Mouse (Mus musculus): ENCODE measurements at regions not wholly inside any gene's neighbourhood (a gene's known extent, or its start where the extent isn't known, plus 50 kb on each side); places are given as distances from the start of the nearest gene placed in this dataset.

DNA sequence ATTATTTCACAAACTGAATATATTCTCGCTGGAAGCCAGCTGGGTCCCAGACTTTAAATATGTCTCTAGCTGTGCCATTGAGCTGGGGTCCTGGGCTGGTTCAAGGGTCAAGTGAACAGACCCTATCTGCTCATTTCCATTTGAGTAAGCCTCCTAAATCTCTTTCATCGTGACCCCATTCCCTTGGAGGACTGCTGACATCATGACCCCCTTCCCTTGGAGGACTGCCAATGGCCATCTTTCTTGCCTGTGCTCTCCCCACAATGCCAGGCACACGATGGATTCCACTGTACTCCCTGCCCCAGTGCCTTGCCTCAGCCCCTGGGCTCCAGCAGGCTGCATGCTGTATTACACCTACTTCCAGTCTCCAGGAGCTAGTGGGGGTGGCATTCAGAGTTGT is 106.5 kb upstream of the Tcerg1l start:
- Histone ChIP-seq H3K27me3 (ENCODE audit: insufficient read depth, low read length) (no peaks in the 10 kb centered on the region), H3K4me2 (ENCODE audit: low read depth, low read length, poor library complexity, severe bottlenecking) (no peak overlapping the region), H3K36me3 (ENCODE audit: insufficient read depth, low read length) (no peaks in the 10 kb centered on the region), H3K9me3 (ENCODE audit: low read length) (peaks cover 4% of the 10 kb centered on the region; the same call in 1 of the 2 replicates), H3K4me3 (ENCODE audit: low read depth, low read length) (no peak overlapping the region), H3K4me1 (ENCODE audit: insufficient read depth, low read length) (no peaks in the 10 kb centered on the region), H3K27ac (ENCODE audit: low read depth, low read length) (no peak overlapping the region), H3K9ac (replicated peaks; ENCODE audit: low read length, poor library complexity, severe bottlenecking) (no peak overlapping the region)
- WGBS: 41% methylated on average over 3 of the region's 3 CpGs
- DNase-seq (ENCODE audit: low spot score) (no peak), ATAC-seq (ENCODE audit: low FRiP score) (no peak)
- TF ChIP-seq CTCF (IDR thresholded peaks at IDR 0.05): no peak

DNA sequence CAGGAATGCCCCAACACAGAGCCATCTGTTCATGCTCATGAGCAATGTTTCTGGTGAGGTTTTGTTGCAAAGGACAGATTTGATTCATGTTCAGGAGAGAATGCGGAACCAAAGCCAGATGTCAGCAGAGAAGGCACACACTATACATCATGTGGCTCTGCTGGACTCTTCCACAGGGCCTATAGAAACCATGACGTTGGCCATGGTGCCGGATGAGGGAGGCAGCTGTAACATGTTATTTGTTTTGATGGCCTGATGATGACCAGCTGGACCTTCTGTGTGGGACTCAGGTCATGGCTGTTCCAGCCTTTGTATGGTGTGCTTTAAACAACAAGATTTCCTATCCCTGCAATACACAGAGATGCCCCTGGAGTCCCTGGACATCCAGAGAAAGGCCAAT is 105.5 kb upstream of the Tcerg1l start:
- no peak for ATAC-seq (ENCODE audit: low FRiP score)
- no peak overlapping the region for H3K9ac ChIP-seq (replicated peaks; ENCODE audit: low read length, poor library complexity, severe bottlenecking)
- 83% methylated on average over 3 of the region's 3 CpGs for WGBS
- no peaks in the 10 kb centered on the region for H3K36me3 ChIP-seq (ENCODE audit: insufficient read depth, low read length)
- H3K4me1 ChIP-seq (ENCODE audit: insufficient read depth, low read length): no peaks in the 10 kb centered on the region
- TF ChIP-seq CTCF (IDR thresholded peaks at IDR 0.05): no peak
- H3K4me3 ChIP-seq (ENCODE audit: low read depth, low read length): no peak overlapping the region
- H3K4me2 ChIP-seq (ENCODE audit: low read depth, low read length, poor library complexity, severe bottlenecking): no peak overlapping the region
- no peak overlapping the region for H3K27ac ChIP-seq (ENCODE audit: low read depth, low read length)
- H3K9me3 ChIP-seq (ENCODE audit: low read length): peaks cover 4% of the 10 kb centered on the region; the same call in 1 of the 2 replicates
- no peak for DNase-seq (ENCODE audit: low spot score)
- H3K27me3 ChIP-seq (ENCODE audit: insufficient read depth, low read length): no peaks in the 10 kb centered on the region

- TF ChIP-seq CTCF (IDR thresholded peaks at IDR 0.05): no peak
- no peak overlapping the region for H3K4me2 ChIP-seq (ENCODE audit: low read depth, low read length, poor library complexity, severe bottlenecking)
These were observed 104.0 kb upstream of the Tcerg1l start for GRCm38 (mm10) chr7:138501347-138502014.

GRCm38 (mm10) chr7:138497771-138498170 is 100.2 kb upstream of the Tcerg1l start:
- ATAC-seq (ENCODE audit: low FRiP score) (no peak), DNase-seq (ENCODE audit: low spot score) (no peak)
- H3K4me3 ChIP-seq (ENCODE audit: low read depth, low read length): no peak overlapping the region
- H3K27ac ChIP-seq (ENCODE audit: low read depth, low read length): no peak overlapping the region
- H3K4me2 ChIP-seq (ENCODE audit: low read depth, low read length, poor library complexity, severe bottlenecking): no peak overlapping the region
- 76% methylated on average over 2 of the region's 2 CpGs for WGBS
- no peaks in the 10 kb centered on the region for H3K9me3 ChIP-seq (ENCODE audit: low read length)
- H3K36me3 ChIP-seq (ENCODE audit: insufficient read depth, low read length): no peaks in the 10 kb centered on the region
- H3K9ac ChIP-seq (replicated peaks; ENCODE audit: low read length, poor library complexity, severe bottlenecking): no peak overlapping the region
- H3K27me3 ChIP-seq (ENCODE audit: insufficient read depth, low read length): no peaks in the 10 kb centered on the region
- no peaks in the 10 kb centered on the region for H3K4me1 ChIP-seq (ENCODE audit: insufficient read depth, low read length)
- TF ChIP-seq CTCF (IDR thresholded peaks at IDR 0.05): no peak

More at GRCm38 (mm10) chr7:138501347-138502014, 104.0 kb upstream of the Tcerg1l start:
- Histone ChIP-seq H3K9ac (replicated peaks; ENCODE audit: low read length, poor library complexity, severe bottlenecking) (no peak overlapping the region), H3K9me3 (ENCODE audit: low read length) (no peaks in the 10 kb centered on the region), H3K4me1 (ENCODE audit: insufficient read depth, low read length) (no peaks in the 10 kb centered on the region), H3K27ac (ENCODE audit: low read depth, low read length) (no peak overlapping the region), H3K4me3 (ENCODE audit: low read depth, low read length) (no peak overlapping the region), H3K27me3 (ENCODE audit: insufficient read depth, low read length) (no peaks in the 10 kb centered on the region), H3K36me3 (ENCODE audit: insufficient read depth, low read length) (no peaks in the 10 kb centered on the region)
- DNase-seq (ENCODE audit: low spot score) (peak; percentile 39), ATAC-seq (ENCODE audit: low FRiP score) (no peak)
- WGBS: 35% methylated on average over 14 of the region's 14 CpGs

GRCm38 (mm10) chr7:138497202-138497601 is 99.7 kb upstream of the Tcerg1l start:
- H3K4me3 ChIP-seq (ENCODE audit: low read depth, low read length): no peak overlapping the region
- H3K27me3 ChIP-seq (ENCODE audit: insufficient read depth, low read length): no peaks in the 10 kb centered on the region
- TF ChIP-seq CTCF (IDR thresholded peaks at IDR 0.05): peak; percentile 44
- no peak overlapping the region for H3K9ac ChIP-seq (replicated peaks; ENCODE audit: low read length, poor library complexity, severe bottlenecking)
- H3K4me2 ChIP-seq (ENCODE audit: low read depth, low read length, poor library complexity, severe bottlenecking): no peak overlapping the region
- no peaks in the 10 kb centered on the region for H3K4me1 ChIP-seq (ENCODE audit: insufficient read depth, low read length)
- no peaks in the 10 kb centered on the region for H3K9me3 ChIP-seq (ENCODE audit: low read length)
- H3K27ac ChIP-seq (ENCODE audit: low read depth, low read length): no peak overlapping the region
- 61% methylated on average over 6 of the region's 6 CpGs for WGBS
- no peak for ATAC-seq (ENCODE audit: low FRiP score)
- DNase-seq (ENCODE audit: low spot score): no peak
- H3K36me3 ChIP-seq (ENCODE audit: insufficient read depth, low read length): no peaks in the 10 kb centered on the region

GRCm38 (mm10) chr7:138493661-138494060 is 96.1 kb upstream of the Tcerg1l start:
- no peaks in the 10 kb centered on the region for H3K27me3 ChIP-seq (ENCODE audit: insufficient read depth, low read length)
- ATAC-seq (ENCODE audit: low FRiP score) (no peak), DNase-seq (ENCODE audit: low spot score) (peak; percentile 31)
- WGBS: 63% methylated on average over 4 of the region's 4 CpGs
- no peak overlapping the region for H3K9ac ChIP-seq (replicated peaks; ENCODE audit: low read length, poor library complexity, severe bottlenecking)
- H3K27ac ChIP-seq (ENCODE audit: low read depth, low read length): no peak overlapping the region
- H3K4me1 ChIP-seq (ENCODE audit: insufficient read depth, low read length): no peaks in the 10 kb centered on the region
- no peak overlapping the region for H3K4me3 ChIP-seq (ENCODE audit: low read depth, low read length)
- TF ChIP-seq CTCF (IDR thresholded peaks at IDR 0.05): no peak
- no peak overlapping the region for H3K4me2 ChIP-seq (ENCODE audit: low read depth, low read length, poor library complexity, severe bottlenecking)
- no peaks in the 10 kb centered on the region for H3K9me3 ChIP-seq (ENCODE audit: low read length)
- H3K36me3 ChIP-seq (ENCODE audit: insufficient read depth, low read length): no peaks in the 10 kb centered on the region

All from midbrain, postnatal 0 days (tissue).